Mouse (Mus musculus) cerebellum, postnatal 25 days (tissue): ENCODE results near the gene Gm16440.
"Not testable (repeated sequence)": the region's sequence is repeated elsewhere in the genome, so short reads cannot be mapped to it uniquely, and the experiment has no call there.

ENCODE experiments used
- DNase-seq, 2 experiments: peaks; one replicate each; pipeline ENCODE4 v3.0.0; 2021; ENCODE audit warnings: mixed read lengths in 2 of 2

Gene Gm16440

DNA sequence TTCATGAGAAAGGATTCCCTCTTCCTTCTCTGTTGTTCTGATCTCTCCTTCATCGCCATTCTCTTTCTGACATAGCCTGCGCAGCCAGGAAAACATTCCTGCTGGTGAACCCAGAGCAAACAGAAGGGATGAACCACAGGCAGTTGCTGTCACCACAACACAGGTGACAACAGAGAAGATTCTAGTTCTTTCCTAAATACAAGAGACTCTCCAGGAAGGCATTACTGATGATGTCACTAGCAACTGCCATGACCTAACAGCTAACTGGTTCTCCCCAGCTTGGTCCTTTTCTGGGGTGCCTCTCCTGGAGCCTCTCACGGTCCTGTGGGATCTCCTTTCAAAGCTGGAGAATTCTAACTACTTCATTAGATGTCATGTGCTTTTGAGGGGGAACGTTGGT, at the start of gene Gm16440:
Gene Gm16440 (minus strand): TSS at position 101 of the 400 bp plus-strand sequence.
- not testable (repeated sequence) for DNase-seq

DNA sequence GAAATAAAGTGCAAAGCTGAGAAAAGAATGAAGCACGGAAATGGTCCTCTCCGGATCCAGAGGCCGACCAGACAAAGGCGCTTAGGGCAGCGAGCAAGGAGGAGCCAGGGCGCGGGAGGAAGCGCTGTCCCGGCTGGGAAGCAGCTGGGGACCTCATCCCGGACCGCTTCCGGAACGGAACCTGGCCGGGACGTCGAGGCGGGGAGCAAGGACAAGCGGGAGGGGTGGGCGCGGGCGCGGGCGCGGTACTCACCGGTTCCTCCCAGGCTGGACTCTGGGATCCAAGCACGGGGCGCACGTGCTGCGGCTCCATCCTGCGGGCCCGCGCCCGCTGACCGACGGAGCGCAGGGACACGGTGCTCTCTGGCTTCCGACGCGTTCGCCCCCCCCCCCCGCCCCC, 36.6 kb upstream of the Gm16440 start:
- peak; percentile 4 to 29 for DNase-seq

DNA sequence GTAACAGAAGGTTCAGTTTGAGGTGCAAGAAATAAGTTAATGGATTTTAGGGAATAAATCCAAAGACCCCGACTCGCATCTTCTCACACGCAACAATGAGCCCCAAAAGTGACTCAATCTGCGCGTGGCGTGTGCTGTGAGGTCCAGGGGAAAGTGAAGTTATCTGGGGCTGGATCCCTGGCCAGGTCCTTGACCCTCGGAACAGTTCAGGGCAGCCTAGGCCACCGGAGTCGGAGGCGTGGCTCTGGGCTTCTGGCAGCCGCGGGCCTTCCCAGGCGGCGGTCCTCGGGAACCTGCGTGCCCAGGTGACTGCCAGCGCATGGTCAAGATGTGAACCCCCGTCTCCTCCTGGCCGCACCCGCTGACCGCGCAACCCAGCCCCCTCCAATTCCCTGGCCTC, 36.2 kb upstream of the Gm16440 start:
- peak in 1 of 2 experiments; percentile 0 for DNase-seq

DNA sequence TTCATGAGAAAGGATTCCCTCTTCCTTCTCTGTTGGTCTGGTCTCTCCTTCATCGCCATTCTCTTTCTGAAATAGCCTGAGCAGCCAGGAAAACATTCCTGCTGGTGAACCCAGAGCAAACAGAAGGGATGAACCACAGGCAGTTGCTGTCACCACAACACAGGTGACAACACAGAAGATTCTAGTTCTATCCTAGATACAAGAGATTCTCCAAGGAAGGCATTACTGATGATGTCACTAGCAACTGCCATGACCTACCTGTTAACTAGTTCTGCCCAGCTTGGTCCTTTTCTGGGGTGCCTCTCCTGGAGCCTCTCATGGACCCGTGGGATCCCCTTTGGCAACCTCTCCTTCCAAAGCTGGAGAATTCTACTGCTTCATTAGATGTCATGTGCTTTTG, 22.3 kb upstream of the Gm16440 start, which contains the start of gene Gm3591:
Gene Gm3591 (minus strand): TSS at position 101 of the 400 bp plus-strand sequence.
- not testable (repeated sequence) for DNase-seq

DNA sequence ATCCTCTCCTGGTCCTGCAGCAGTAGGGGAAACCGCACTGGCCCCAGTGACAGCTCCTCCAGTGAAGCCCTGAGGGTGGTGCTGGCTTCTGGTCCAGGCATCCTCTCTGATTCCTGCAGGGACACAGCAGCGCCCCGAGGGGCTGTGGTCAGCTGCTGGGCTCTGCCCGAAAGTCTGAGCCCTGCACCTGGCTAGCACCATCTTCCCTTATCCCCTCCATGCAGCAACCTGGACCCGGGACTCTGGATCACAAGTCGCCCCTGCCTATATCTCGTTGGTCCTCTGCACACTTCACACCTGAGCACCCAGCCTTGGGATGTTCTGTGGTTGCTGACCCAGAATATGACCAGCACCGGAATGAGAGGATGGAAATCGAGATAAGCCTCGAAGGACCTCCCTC, 46.5 kb downstream of the Gm16440 start, which contains the start of gene Gm3618:
Gene Gm3618 (minus strand): TSS at position 101 of the 400 bp plus-strand sequence.
- not testable (repeated sequence) for DNase-seq
